Mouse (Mus musculus): ENCODE measurements at regions not wholly inside any gene's neighbourhood (a gene's known extent, or its start where the extent isn't known, plus 50 kb on each side); places are given as distances from the start of the nearest gene placed in this dataset.

DNA sequence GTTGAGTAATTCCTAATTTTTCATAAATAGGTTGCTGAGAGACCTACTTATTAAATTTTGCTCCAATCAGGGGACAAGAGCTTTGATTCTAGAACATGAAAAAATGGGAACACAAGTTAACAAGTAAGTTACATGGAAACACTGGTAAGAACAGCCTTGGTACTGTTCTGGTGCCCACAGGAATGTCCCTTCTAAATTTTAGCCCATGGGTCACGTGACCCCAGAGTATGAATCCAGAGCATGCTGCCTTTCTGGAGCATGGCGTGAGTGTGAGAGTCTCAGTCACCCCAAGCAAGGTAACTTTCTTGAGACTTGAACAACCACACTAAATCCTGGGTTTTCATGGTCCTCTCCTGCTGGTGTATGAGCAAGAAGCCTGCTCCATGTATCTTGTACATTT, 263.7 kb upstream of the Actbl2 start:
- Histone ChIP-seq H3K9ac (ENCODE audit: insufficient read depth, low read depth) (no peak overlapping the region), H3K9me3 (replicated peaks; ENCODE audit: low read length) (no peaks in the 10 kb centered on the region), H3K36me3 (replicated peaks in 1 of 2; ENCODE audit: control insufficient read depth in 1 of 2, insufficient read depth in 1 of 2, low read length in 1 of 2) (no peaks in the 10 kb centered on the region), H3K4me1 (ENCODE audit: control insufficient read depth in 1 of 2, insufficient read depth in 2 of 2) (no peaks in the 10 kb centered on the region; a peak in 1 of 4 replicates), H3K4me2 (ENCODE audit: insufficient read depth, low read depth, poor library complexity, severe bottlenecking) (no peak overlapping the region), H3K27ac (ENCODE audit: insufficient read depth, low read depth) (no peak overlapping the region), H3K27me3 (replicated peaks) (no peaks in the 10 kb centered on the region), H3K4me3 (replicated peaks in 1 of 3; ENCODE audit: low read depth in 2 of 3, low read length in 2 of 3, poor library complexity in 1 of 3) (no peak overlapping the region), H3K79me2 (replicated peaks; ENCODE audit: control insufficient read depth, extremely low read depth, insufficient read depth, poor library complexity, severe bottlenecking) (no peaks in the 10 kb centered on the region)
- TF ChIP-seq CHD1 (IDR thresholded peaks at IDR 0.05; ENCODE audit: low read depth, low read length) (no peak), NELFE (IDR thresholded peaks at IDR 0.05; ENCODE audit: low read depth, low read length) (no peak), USF1 (IDR thresholded peaks at IDR 0.05; ENCODE audit: low read depth, low read length) (peak; percentile 29), MAZ (IDR thresholded peaks at IDR 0.05; ENCODE audit: low read depth, low read length) (no peak), E2F4 (IDR thresholded peaks at IDR 0.05; ENCODE audit: insufficient replicate concordance, low read depth, low read length) (no peak), ETS1 (conservative IDR thresholded peaks at IDR 0.05; ENCODE audit: low read depth, low read length) (no peak), ZMIZ1 (IDR thresholded peaks at IDR 0.05; ENCODE audit: low read depth, low read length) (no peak), UBTF (IDR thresholded peaks at IDR 0.05; ENCODE audit: low read depth, low read length) (no peak), CHD2 (IDR thresholded peaks at IDR 0.05; ENCODE audit: low read length) (no peak), POLR2AphosphoS2 (IDR thresholded peaks at IDR 0.05; ENCODE audit: low read depth, low read length) (no peak), ZNF384 (IDR thresholded peaks at IDR 0.05; ENCODE audit: low read depth, low read length) (no peak), BHLHE40 (IDR thresholded peaks at IDR 0.05; ENCODE audit: low read depth, low read length) (no peak), MEF2A (IDR thresholded peaks at IDR 0.05; ENCODE audit: borderline replicate concordance, low read depth, low read length) (no peak), USF2 (conservative IDR thresholded peaks at IDR 0.05; ENCODE audit: low read depth, low read length) (0 out of 2 replicates have a peak, but pooled peaks have one; percentile 8), RCOR1 (conservative IDR thresholded peaks at IDR 0.05; ENCODE audit: low read depth, low read length) (no peak)
- DNase-seq (ENCODE audit: extremely low read depth) = no peak
- in situ Hi-C loops (cut with MboI; ENCODE audit: low pct_ligation_motif_present, low pct_unique_long_range_greater_than_20kb, low sequenced_read_pairs) (loop anchor here (25.0 kb wide), 1 partner anchor 396 kb away; no protein-coding TSS in a partner anchor), dilution Hi-C loops (cut with MboI; ENCODE audit: extremely low pct_ligation_motif_present, extremely low pct_unique_long_range_greater_than_20kb, low sequenced_read_pairs) (no loop called here)

DNA sequence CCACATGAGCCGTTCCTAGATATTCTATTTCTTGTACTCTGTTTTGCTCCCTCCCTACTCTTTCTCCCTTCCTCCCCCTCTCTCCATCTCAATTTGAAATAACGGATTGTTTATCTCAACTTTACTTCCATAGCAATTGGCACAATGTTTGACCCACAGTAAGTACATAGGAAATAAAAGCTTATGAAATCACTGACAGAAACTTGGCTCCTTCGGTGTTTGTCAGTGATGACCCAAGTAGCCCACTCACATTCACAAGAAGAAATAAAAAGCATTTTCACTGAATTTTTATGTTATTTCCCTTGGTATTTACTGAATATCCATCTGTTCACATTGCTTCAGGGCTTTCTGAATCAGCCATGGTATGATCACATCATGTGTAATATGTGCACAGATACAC, 260.2 kb upstream of the Actbl2 start:
- dilution Hi-C loops (cut with MboI; ENCODE audit: extremely low pct_ligation_motif_present, extremely low pct_unique_long_range_greater_than_20kb, low sequenced_read_pairs) = no loop called here
- Histone ChIP-seq H3K36me3 (replicated peaks in 1 of 2; ENCODE audit: control insufficient read depth in 1 of 2, insufficient read depth in 1 of 2, low read length in 1 of 2) (no peaks in the 10 kb centered on the region), H3K9me3 (replicated peaks; ENCODE audit: low read length) (no peaks in the 10 kb centered on the region), H3K4me1 (ENCODE audit: control insufficient read depth in 1 of 2, insufficient read depth in 2 of 2) (no peaks in the 10 kb centered on the region; a peak in 1 of 4 replicates), H3K27ac (ENCODE audit: insufficient read depth, low read depth) (no peak overlapping the region), H3K9ac (ENCODE audit: insufficient read depth, low read depth) (no peak overlapping the region), H3K79me2 (replicated peaks; ENCODE audit: control insufficient read depth, extremely low read depth, insufficient read depth, poor library complexity, severe bottlenecking) (no peaks in the 10 kb centered on the region), H3K4me2 (ENCODE audit: insufficient read depth, low read depth, poor library complexity, severe bottlenecking) (no peak overlapping the region), H3K27me3 (replicated peaks) (no peaks in the 10 kb centered on the region), H3K4me3 (replicated peaks in 1 of 3; ENCODE audit: low read depth in 2 of 3, low read length in 2 of 3, poor library complexity in 1 of 3) (no peak overlapping the region)
- no peak for TF ChIP-seq USF2 (conservative IDR thresholded peaks at IDR 0.05; ENCODE audit: low read depth, low read length)
- TF ChIP-seq POLR2A (IDR thresholded peaks at IDR 0.05; ENCODE audit: low read depth, low read length) = no peak
- no peak for TF ChIP-seq BHLHE40 (IDR thresholded peaks at IDR 0.05; ENCODE audit: low read depth, low read length)
- TF ChIP-seq MXI1 (IDR thresholded peaks at IDR 0.05; ENCODE audit: low read depth, low read length) = no peak
- no peak for TF ChIP-seq CHD1 (IDR thresholded peaks at IDR 0.05; ENCODE audit: low read depth, low read length)
- TF ChIP-seq RAD21 (IDR thresholded peaks at IDR 0.05; ENCODE audit: low read depth, low read length) = no peak
- no peak for TF ChIP-seq GABPA (IDR thresholded peaks at IDR 0.05; ENCODE audit: insufficient replicate concordance, low read depth, low read length)
- no peak for DNase-seq (ENCODE audit: extremely low read depth)
- in situ Hi-C loops (cut with MboI; ENCODE audit: low pct_ligation_motif_present, low pct_unique_long_range_greater_than_20kb, low sequenced_read_pairs) = loop anchor here (25.0 kb wide), 1 partner anchor 393 kb away; no protein-coding TSS in a partner anchor

Data from CH12.LX (cell line).